Comparison of ENCODE assay signal across 29 mouse cellular contexts in the genomic region with DNA sequence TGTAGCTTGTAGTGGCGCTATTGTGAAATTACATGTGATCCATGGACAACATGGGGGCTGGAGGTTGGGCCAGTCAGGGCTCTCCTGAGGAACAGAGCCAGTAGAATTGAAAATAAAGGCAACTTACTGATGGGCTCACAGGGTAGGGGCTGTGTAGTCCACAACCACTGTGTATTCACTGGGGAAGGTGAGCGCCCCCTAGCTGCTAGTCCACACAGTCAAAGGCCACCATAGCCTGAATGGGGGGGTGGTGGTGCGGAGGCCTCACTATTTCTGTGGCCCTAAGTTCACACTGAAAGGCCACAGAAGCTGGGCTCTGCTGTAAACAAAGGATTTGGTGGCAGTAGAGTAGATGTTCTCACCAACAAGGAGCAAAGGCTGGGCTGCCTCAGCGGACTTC.
DNase-seq lines count a peak whose midpoint lies in the region; ATAC-seq and TF ChIP-seq lines count a peak whose summit lies in the region.
"Had no signal": no experiment of that assay in that cellular context is flagged by ENCODE, and none has a peak within 500 bp of the region (broad histone marks: within the 10 kb centered on the region; RNA-seq: fewer than 3 reads in every experiment).

No protein-coding gene starts in this region.

- no peak overlapping the region for H3K9ac ChIP-seq in stomach, postnatal 0 days (ENCODE audit: low read length)
- H3K9ac ChIP-seq in midbrain, postnatal 0 days (replicated peaks; ENCODE audit: low read length, poor library complexity, severe bottlenecking) = no peak overlapping the region
- H3K9ac ChIP-seq: embryonic facial prominence, embryonic 13.5 days; heart, embryonic 13.5 days; hindbrain, embryonic 15.5 days; limb, embryonic 12.5 days; liver, embryonic 15.5 days; lung, embryonic 14.5 days; midbrain, embryonic 15.5 days; neural tube, embryonic 13.5 days had no signal

- TF ChIP-seq POLR2A in thymus, adult 2 months (IDR thresholded peaks at IDR 0.05; ENCODE audit: control insufficient read depth, extremely low read depth, insufficient read depth, low read length, poor library complexity) = no peak

- H3K9me3 ChIP-seq in stomach, postnatal 0 days (ENCODE audit: control insufficient read depth, low read length) = no peaks in the 10 kb centered on the region
- no peaks in the 10 kb centered on the region for H3K9me3 ChIP-seq in midbrain, postnatal 0 days (ENCODE audit: low read length)
- H3K9me3 ChIP-seq: embryonic facial prominence, embryonic 13.5 days; heart, embryonic 13.5 days; hindbrain, embryonic 10.5 days; hindbrain, embryonic 15.5 days; limb, embryonic 12.5 days; liver, embryonic 15.5 days; midbrain, embryonic 10.5 days; midbrain, embryonic 15.5 days; neural tube, embryonic 13.5 days had no signal

- WGBS in thymus, adult 2 months = 78% methylated on average over 4 of the region's 4 CpGs
- 77% methylated on average over 4 of the region's 4 CpGs for WGBS in stomach, postnatal 0 days
- 79% methylated on average over 4 of the region's 4 CpGs for WGBS in midbrain, postnatal 0 days

- H3K4me2 ChIP-seq in stomach, postnatal 0 days (replicated peaks; ENCODE audit: low read depth) = no peak overlapping the region
- no peak overlapping the region for H3K4me2 ChIP-seq in midbrain, postnatal 0 days (ENCODE audit: low read depth, low read length, poor library complexity, severe bottlenecking)
- H3K4me2 ChIP-seq: embryonic facial prominence, embryonic 13.5 days; heart, embryonic 13.5 days; hindbrain, embryonic 15.5 days; limb, embryonic 12.5 days; liver, embryonic 15.5 days; lung, embryonic 14.5 days; midbrain, embryonic 15.5 days; neural tube, embryonic 13.5 days had no signal

- no peak for ATAC-seq in stomach, postnatal 0 days (ENCODE audit: low FRiP score, low TSS enrichment)
- ATAC-seq in midbrain, postnatal 0 days (ENCODE audit: low FRiP score) = no peak
- ATAC-seq: midbrain, embryonic 15.5 days had no signal

- no peak overlapping the region for H3K27ac ChIP-seq in thymus, adult 2 months (ENCODE audit: control insufficient read depth, insufficient read depth, low read length)
- H3K27ac ChIP-seq in stomach, postnatal 0 days (replicated peaks) = no peak overlapping the region
- no peak overlapping the region for H3K27ac ChIP-seq in midbrain, postnatal 0 days (ENCODE audit: low read depth, low read length)
- H3K27ac ChIP-seq: embryonic facial prominence, embryonic 13.5 days; heart, embryonic 13.5 days; hindbrain, embryonic 10.5 days; hindbrain, embryonic 15.5 days; limb, embryonic 12.5 days; liver, embryonic 15.5 days; midbrain, embryonic 10.5 days; midbrain, embryonic 15.5 days; neural tube, embryonic 13.5 days had no signal

- no peaks in the 10 kb centered on the region for H3K36me3 ChIP-seq in thymus, adult 2 months (ENCODE audit: control insufficient read depth, insufficient read depth, low read length)
- no peaks in the 10 kb centered on the region for H3K36me3 ChIP-seq in stomach, postnatal 0 days (ENCODE audit: control insufficient read depth, insufficient read depth, low read length)
- H3K36me3 ChIP-seq in midbrain, postnatal 0 days (ENCODE audit: insufficient read depth, low read length) = no peaks in the 10 kb centered on the region
- H3K36me3 ChIP-seq: embryonic facial prominence, embryonic 13.5 days; heart, embryonic 13.5 days; hindbrain, embryonic 10.5 days; hindbrain, embryonic 15.5 days; limb, embryonic 12.5 days; liver, embryonic 15.5 days; midbrain, embryonic 10.5 days; midbrain, embryonic 15.5 days; neural tube, embryonic 13.5 days had no signal

- peak; percentile 22 for DNase-seq in thymus, adult 2 months
- DNase-seq in thymus, adult 18-20 months = no peak
- peak; percentile 3 for DNase-seq in T-cell, adult 2 months (ENCODE audit: low spot score)
- no peak for DNase-seq in stomach, postnatal 0 days (ENCODE audit: low spot score)
- DNase-seq in thymus, postnatal 4 days = peak; percentile 74
- DNase-seq in midbrain, postnatal 0 days (ENCODE audit: low spot score) = no peak
- no peak for DNase-seq in left cerebral cortex, adult 8-10 months (ENCODE audit: low spot score in 2 of 2)
- DNase-seq in layer of hippocampus, adult 18-20 months (ENCODE audit: low spot score in 2 of 2) = no peak
- DNase-seq: adrenal gland, adult 8-10 months; cerebellum, adult 9-10 months; embryo, embryonic 11 days; gastrocnemius, postnatal 10 days; heart, postnatal 10 days; kidney, adult 8-10 months; kidney, postnatal 10 days; layer of hippocampus, postnatal 36 days; lung, embryonic 14.5 days; lung, postnatal 14 days; right cerebral cortex, postnatal 4 days had no signal

- H3K4me1 ChIP-seq in thymus, adult 2 months (replicated peaks; ENCODE audit: control insufficient read depth, insufficient read depth, low read length) = no peaks in the 10 kb centered on the region
- H3K4me1 ChIP-seq in stomach, postnatal 0 days (replicated peaks; ENCODE audit: control insufficient read depth, insufficient read depth) = no peaks in the 10 kb centered on the region
- no peaks in the 10 kb centered on the region for H3K4me1 ChIP-seq in midbrain, postnatal 0 days (ENCODE audit: insufficient read depth, low read length)
- H3K4me1 ChIP-seq: embryonic facial prominence, embryonic 13.5 days; hindbrain, embryonic 15.5 days; liver, embryonic 15.5 days; midbrain, embryonic 15.5 days had no signal

- 0 out of 2 replicates have a peak, but pooled peaks have one; percentile 42 for TF ChIP-seq CTCF in thymus, adult 2 months (IDR thresholded peaks at IDR 0.05; ENCODE audit: borderline replicate concordance, control insufficient read depth, extremely low read depth, insufficient read depth, low read length, poor library complexity)
- TF ChIP-seq CTCF in stomach, postnatal 0 days (IDR thresholded peaks at IDR 0.05; ENCODE audit: low read depth) = peak; percentile 34
- no peak for TF ChIP-seq CTCF in midbrain, postnatal 0 days (IDR thresholded peaks at IDR 0.05)

- H3K27me3 ChIP-seq in thymus, adult 2 months (ENCODE audit: control insufficient read depth, insufficient read depth, low read length) = no peaks in the 10 kb centered on the region
- H3K27me3 ChIP-seq in stomach, postnatal 0 days (ENCODE audit: control insufficient read depth, insufficient read depth, low read length) = no peaks in the 10 kb centered on the region
- H3K27me3 ChIP-seq in midbrain, postnatal 0 days (ENCODE audit: insufficient read depth, low read length) = no peaks in the 10 kb centered on the region
- H3K27me3 ChIP-seq: embryonic facial prominence, embryonic 13.5 days; heart, embryonic 13.5 days; hindbrain, embryonic 15.5 days; limb, embryonic 12.5 days; liver, embryonic 15.5 days; midbrain, embryonic 15.5 days; neural tube, embryonic 13.5 days had no signal

- H3K4me3 ChIP-seq in thymus, adult 2 months (ENCODE audit: control insufficient read depth, insufficient read depth, low read length) = no peak overlapping the region
- H3K4me3 ChIP-seq in stomach, postnatal 0 days (ENCODE audit: low read depth, low read length) = no peak overlapping the region
- no peak overlapping the region for H3K4me3 ChIP-seq in midbrain, postnatal 0 days (ENCODE audit: low read depth, low read length)
- H3K4me3 ChIP-seq: embryonic facial prominence, embryonic 13.5 days; heart, embryonic 13.5 days; hindbrain, embryonic 10.5 days; hindbrain, embryonic 15.5 days; limb, embryonic 12.5 days; liver, embryonic 15.5 days; midbrain, embryonic 10.5 days; midbrain, embryonic 15.5 days; myocyte; neural tube, embryonic 13.5 days had no signal

- TF ChIP-seq EP300 in stomach, postnatal 0 days (optimal IDR thresholded peaks at IDR 0.05) = no peak

Comparison
In these comparisons a context has a peak if more than half of its experiments do, and no peak if none do; other contexts are left out.
1. DNase-seq: peak in thymus, adult 2 months (single experiment), T-cell, adult 2 months (single experiment) and thymus, postnatal 4 days (single experiment); none in thymus, adult 18-20 months (0 of 2), stomach, postnatal 0 days (single experiment), midbrain, postnatal 0 days (single experiment), left cerebral cortex, adult 8-10 months (0 of 2) and layer of hippocampus, adult 18-20 months (0 of 2).